Mouse (Mus musculus) limb, embryonic 13.5 days (tissue): ENCODE data around the gene Cd7. TPM values are rescaled to one million over a fixed set of nuclear protein-coding genes. Genes with fewer than 3 reads are reported as not detected.

ENCODE experiments used
- ATAC-seq: fragments of 200-750 bp; cut with Nextera tagmentation; 2 replicates; pipeline ENCODE4 v1.8.0; 2017; ENCODE audit warnings: low read depth, moderate number of reproducible peaks, moderate TSS enrichment; ENCODE audit not compliant: low FRiP score
- H3K27ac ChIP-seq: fragments of 300-500 bp; sonication (generic); 2 replicates; pipeline ENCODE4 v1.5.1; 2015; ENCODE audit warnings: inconsistent platforms, mild to moderate bottlenecking, moderate library complexity
- H3K27me3 ChIP-seq: fragments of 300-500 bp; sonication (generic); 2 replicates; pipeline ENCODE4 v1.6.1; 2015; ENCODE audit warnings: mild to moderate bottlenecking, inconsistent platforms
- H3K36me3 ChIP-seq: fragments of 300-500 bp; sonication (generic); 2 replicates; pipeline ENCODE4 v1.6.1; 2015; ENCODE audit warnings: inconsistent platforms, mild to moderate bottlenecking, moderate library complexity
- H3K4me1 ChIP-seq: fragments of 300-500 bp; sonication (generic); 2 replicates; pipeline ENCODE4 v1.6.1; 2015; ENCODE audit warnings: inconsistent platforms
- H3K4me2 ChIP-seq: fragments of 300-500 bp; sonication (generic); replicated peaks from 2 replicates; pipeline ENCODE4 v1.6.1; 2015; ENCODE audit warnings: inconsistent platforms, mild to moderate bottlenecking, moderate library complexity
- H3K4me3 ChIP-seq: fragments of 300-500 bp; sonication (generic); 2 replicates; pipeline ENCODE4 v1.5.1; 2015; ENCODE audit warnings: moderate library complexity, mild to moderate bottlenecking, inconsistent platforms
- H3K9ac ChIP-seq: fragments of 300-500 bp; sonication (generic); 2 replicates; pipeline ENCODE4 v1.6.1; 2015; ENCODE audit warnings: mild to moderate bottlenecking, inconsistent platforms
- H3K9me3 ChIP-seq: fragments of 300-500 bp; sonication (generic); 2 replicates; pipeline ENCODE4 v1.6.1; 2016; ENCODE audit warnings: inconsistent platforms
- WGBS: fragments of 180-500 bp; shearing (Covaris S2); methylation state at CpG from one replicate; pipeline ENCODE4 v1.1.7; 2015; 5-methylcytosine and 5-hydroxymethylcytosine counted together
- polyA plus RNA-seq: library from polyadenylated mRNA; unstranded; fragments of >200 nt; fragmentation: Nextera tagmentation; extraction: Ambion mirVana; gene quantifications from 2 replicates; pipeline ENCODE4 v1.2.1, GENCODE M21; 2015

Gene Cd7
- polyA plus RNA-seq, 1 experiment from 2014 or later: not detected

- Histone ChIP-seq H3K4me3 (no peak overlapping the region), H3K27me3 (no peaks in the 10 kb centered on the region), H3K27ac (no peak overlapping the region), H3K9me3 (no peaks in the 10 kb centered on the region), H3K36me3 (peaks cover 42% of the 10 kb centered on the region), H3K9ac (no peak overlapping the region), H3K4me1 (peaks cover 40% of the 10 kb centered on the region), H3K4me2 (no peak overlapping the region)
- ATAC-seq: no peak
- WGBS: 90% methylated on average over 3 of the region's 3 CpGs
Measured at GRCm38 (mm10) chr11:120987608-120988007, 51.6 kb downstream of the Cd7 start.

Other genes with a start within 250 kb of the Cd7 start
- 66.6 TPM in 2 replicates for gene Dus1l, start 243.0 kb downstream of the Cd7 start, polyA plus RNA-seq
- gene Fasn, start 214.9 kb downstream of the Cd7 start, polyA plus RNA-seq: 49.8 and 53.9 TPM in 2 replicates
- 6.4 TPM in 2 replicates for gene Ccdc57, start 106.5 kb downstream of the Cd7 start, polyA plus RNA-seq
- 84.1 and 94.1 TPM in 2 replicates for gene Slc16a3, start 90.9 kb downstream of the Cd7 start, polyA plus RNA-seq
- 133 and 136 TPM in 2 replicates for gene Csnk1d, start 48.1 kb downstream of the Cd7 start, polyA plus RNA-seq
- not detected in 2 replicates for gene Sectm1b, start 24.2 kb upstream of the Cd7 start, polyA plus RNA-seq
- gene Sectm1a, start 41.8 kb upstream of the Cd7 start, polyA plus RNA-seq: 0.13 and 0.37 TPM in 2 replicates
- gene Tex19.2, start 79.3 kb upstream of the Cd7 start, polyA plus RNA-seq: not detected in 2 replicates
- gene Tex19.1, start 106.7 kb upstream of the Cd7 start, polyA plus RNA-seq: not detected in 2 replicates
- gene Uts2r, start 120.9 kb upstream of the Cd7 start, polyA plus RNA-seq: 1.2 and 1.3 TPM in 2 replicates
- 10.4 and 10.6 TPM in 2 replicates for gene Hexdc, start 165.0 kb upstream of the Cd7 start, polyA plus RNA-seq
- gene Ogfod3, start 165.3 kb upstream of the Cd7 start, polyA plus RNA-seq: 20.0 and 22.4 TPM in 2 replicates
- gene Cybc1, start 189.9 kb upstream of the Cd7 start, polyA plus RNA-seq: 40.2 and 41.5 TPM in 2 replicates
- 69.3 and 73.5 TPM in 2 replicates for gene Narf, start 197.8 kb upstream of the Cd7 start, polyA plus RNA-seq
- 8.9 and 9.2 TPM in 2 replicates for gene Foxk2, start 220.6 kb upstream of the Cd7 start, polyA plus RNA-seq